Mouse (Mus musculus): ENCODE results near the gene Xirp1. TPM values are rescaled to one million over a fixed set of nuclear protein-coding genes. Genes with fewer than 3 reads are reported as not detected.

The Xirp1 gene
- polyA plus RNA-seq, 1 experiment from 2014 or later, result 0.01 TPM

- WGBS (ENCODE audit: insufficient replicate concordance), result 25% methylated on average over 9 of the region's 9 CpGs
- no peak for DNase-seq
- peak overlapping the region; percentile 26 for H3K9ac ChIP-seq
- H3K4me1 ChIP-seq (replicated peaks), result peaks cover 71% of the 10 kb centered on the region
- H3K36me3 ChIP-seq, result peaks cover 10% of the 10 kb centered on the region
- ATAC-seq (ENCODE audit: low read depth), result no peak
- H3K4me2 ChIP-seq, result peak overlapping the region; percentile 38
- H3K27me3 ChIP-seq, result peaks cover 17% of the 10 kb centered on the region
- no peaks in the 10 kb centered on the region for H3K9me3 ChIP-seq (replicated peaks)
- H3K27ac ChIP-seq, result no peak overlapping the region; the same call in 1 of the 2 replicates
- peak overlapping the region; percentile 13; the same call in 1 of the 2 replicates for H3K4me3 ChIP-seq (replicated peaks)
These were observed 45.1 kb downstream of the Xirp1 start for GRCm38 (mm10) chr9:119978151-119978810.

GRCm38 (mm10) chr9:119977557-119978060, 45.8 kb downstream of the Xirp1 start:
- H3K4me1 ChIP-seq (replicated peaks), result peaks cover 67% of the 10 kb centered on the region
- peaks cover 17% of the 10 kb centered on the region for H3K36me3 ChIP-seq
- DNase-seq (no peak), ATAC-seq (ENCODE audit: low read depth) (no peak)
- peak overlapping the region; percentile 32 for H3K27ac ChIP-seq
- H3K9me3 ChIP-seq (replicated peaks), result no peaks in the 10 kb centered on the region
- H3K9ac ChIP-seq, result peak overlapping the region; percentile 26; the same call in 1 of the 2 replicates
- peaks cover 11% of the 10 kb centered on the region for H3K27me3 ChIP-seq
- peak overlapping the region; percentile 13; the same call in 1 of the 2 replicates for H3K4me3 ChIP-seq (replicated peaks)
- 29% methylated on average over 5 of the region's 5 CpGs for WGBS (ENCODE audit: insufficient replicate concordance)
- peak overlapping the region; percentile 38 for H3K4me2 ChIP-seq

- Histone ChIP-seq H3K4me2 (peak overlapping the region; percentile 38), H3K4me1 (replicated peaks) (peaks cover 60% of the 10 kb centered on the region)
- 10% methylated on average over 17 of the region's 17 CpGs for WGBS (ENCODE audit: insufficient replicate concordance)
These were observed 46.5 kb downstream of the Xirp1 start for GRCm38 (mm10) chr9:119976704-119977556.

GRCm38 (mm10) chr9:119975286-119975685, 48.1 kb downstream of the Xirp1 start:
- DNase-seq, result no peak
- Histone ChIP-seq H3K27ac (no peak overlapping the region), H3K27me3 (no peaks in the 10 kb centered on the region), H3K9ac (no peak overlapping the region), H3K9me3 (replicated peaks) (no peaks in the 10 kb centered on the region), H3K4me2 (no peak overlapping the region), H3K4me1 (replicated peaks) (peaks cover 45% of the 10 kb centered on the region), H3K4me3 (replicated peaks) (no peak overlapping the region), H3K36me3 (peaks cover 23% of the 10 kb centered on the region)
- 80% methylated on average over 4 of the region's 4 CpGs for WGBS (ENCODE audit: insufficient replicate concordance)
- ATAC-seq (ENCODE audit: low read depth), result no peak

More at GRCm38 (mm10) chr9:119976704-119977556, 46.5 kb downstream of the Xirp1 start:
- Histone ChIP-seq H3K36me3 (peaks cover 23% of the 10 kb centered on the region), H3K27me3 (0 out of 2 replicates have a peak, but pooled peaks cover 4% of the 10 kb centered on the region), H3K27ac (peak overlapping the region; percentile 32), H3K4me3 (replicated peaks) (no peak overlapping the region), H3K9me3 (replicated peaks) (no peaks in the 10 kb centered on the region), H3K9ac (no peak overlapping the region; the same call in 1 of the 2 replicates)
- DNase-seq (no peak), ATAC-seq (ENCODE audit: low read depth) (no peak)

GRCm38 (mm10) chr9:119974609-119975008, 48.8 kb downstream of the Xirp1 start:
- no peak for ATAC-seq (ENCODE audit: low read depth)
- WGBS (ENCODE audit: insufficient replicate concordance), result 74% methylated on average over 5 of the region's 5 CpGs
- Histone ChIP-seq H3K27ac (no peak overlapping the region), H3K9ac (no peak overlapping the region), H3K36me3 (peaks cover 23% of the 10 kb centered on the region), H3K4me1 (replicated peaks) (peaks cover 39% of the 10 kb centered on the region), H3K27me3 (no peaks in the 10 kb centered on the region), H3K9me3 (replicated peaks) (no peaks in the 10 kb centered on the region), H3K4me2 (no peak overlapping the region), H3K4me3 (replicated peaks) (no peak overlapping the region)
- DNase-seq, result no peak

- WGBS (ENCODE audit: insufficient replicate concordance), result 91% methylated on average over 27 of the region's 27 CpGs
- Histone ChIP-seq H3K9me3 (replicated peaks) (no peaks in the 10 kb centered on the region), H3K4me3 (replicated peaks) (no peak overlapping the region), H3K9ac (no peak overlapping the region), H3K4me1 (replicated peaks) (peaks cover 33% of the 10 kb centered on the region), H3K4me2 (no peak overlapping the region), H3K36me3 (peaks cover 23% of the 10 kb centered on the region), H3K27ac (no peak overlapping the region), H3K27me3 (no peaks in the 10 kb centered on the region)
- ATAC-seq (ENCODE audit: low read depth), result no peak
- DNase-seq, result no peak
These were observed 49.4 kb downstream of the Xirp1 start for GRCm38 (mm10) chr9:119973869-119974520.

GRCm38 (mm10) chr9:119973281-119973680, 50.1 kb downstream of the Xirp1 start:
- no peak for ATAC-seq (ENCODE audit: low read depth)

GRCm38 (mm10) chr9:119972582-119972981, 50.8 kb downstream of the Xirp1 start:
- DNase-seq (no peak), ATAC-seq (ENCODE audit: low read depth) (no peak)
- WGBS (ENCODE audit: insufficient replicate concordance), result 83% methylated on average over 12 of the region's 12 CpGs
- H3K4me2 ChIP-seq, result no peak overlapping the region
- no peak overlapping the region for H3K4me3 ChIP-seq (replicated peaks)
- no peaks in the 10 kb centered on the region for H3K27me3 ChIP-seq
- no peak overlapping the region for H3K27ac ChIP-seq
- peaks cover 18% of the 10 kb centered on the region for H3K4me1 ChIP-seq (replicated peaks)
- no peak overlapping the region for H3K9ac ChIP-seq
- H3K36me3 ChIP-seq, result peaks cover 23% of the 10 kb centered on the region
- no peaks in the 10 kb centered on the region for H3K9me3 ChIP-seq (replicated peaks)

More at GRCm38 (mm10) chr9:119973281-119973680, 50.1 kb downstream of the Xirp1 start:
- Histone ChIP-seq H3K9ac (no peak overlapping the region), H3K4me3 (replicated peaks) (no peak overlapping the region), H3K36me3 (peaks cover 23% of the 10 kb centered on the region), H3K4me2 (no peak overlapping the region), H3K4me1 (replicated peaks) (peaks cover 25% of the 10 kb centered on the region), H3K27me3 (no peaks in the 10 kb centered on the region), H3K9me3 (replicated peaks) (no peaks in the 10 kb centered on the region), H3K27ac (no peak overlapping the region)
- WGBS (ENCODE audit: insufficient replicate concordance), result 82% methylated on average over 23 of the region's 23 CpGs
- no peak for DNase-seq

GRCm38 (mm10) chr9:119972166-119972565, 51.2 kb downstream of the Xirp1 start:
- DNase-seq (no peak), ATAC-seq (ENCODE audit: low read depth) (no peak)
- H3K9ac ChIP-seq, result no peak overlapping the region
- H3K4me3 ChIP-seq (replicated peaks), result no peak overlapping the region
- H3K36me3 ChIP-seq, result peaks cover 23% of the 10 kb centered on the region
- no peaks in the 10 kb centered on the region for H3K27me3 ChIP-seq
- H3K4me1 ChIP-seq (replicated peaks), result peaks cover 14% of the 10 kb centered on the region
- no peak overlapping the region for H3K4me2 ChIP-seq
- 80% methylated on average over 10 of the region's 10 CpGs for WGBS (ENCODE audit: insufficient replicate concordance)
- H3K9me3 ChIP-seq (replicated peaks), result no peaks in the 10 kb centered on the region
- H3K27ac ChIP-seq, result no peak overlapping the region

- H3K36me3 ChIP-seq, result peaks cover 23% of the 10 kb centered on the region
- no peak overlapping the region for H3K27ac ChIP-seq
- no peak overlapping the region for H3K9ac ChIP-seq
- ATAC-seq (ENCODE audit: low read depth) (no peak), DNase-seq (no peak)
- H3K4me2 ChIP-seq, result no peak overlapping the region
- no peak overlapping the region for H3K4me3 ChIP-seq (replicated peaks)
- H3K27me3 ChIP-seq, result no peaks in the 10 kb centered on the region
- H3K9me3 ChIP-seq (replicated peaks), result no peaks in the 10 kb centered on the region
- 76% methylated on average over 7 of the region's 7 CpGs for WGBS (ENCODE audit: insufficient replicate concordance)
- H3K4me1 ChIP-seq (replicated peaks), result peaks cover 4% of the 10 kb centered on the region; the same call in 1 of the 2 replicates
These were observed 52.4 kb downstream of the Xirp1 start for GRCm38 (mm10) chr9:119970763-119971656.

All from liver, embryonic 13.5 days (tissue).